Mouse (Mus musculus) MEL (cell line): ENCODE measurements around the gene Rom1.

Experiments used
- BHLHE40 ChIP-seq: IDR thresholded peaks from 2 replicates; pipeline ENCODE4 v1.6.1; 2012; ENCODE audit warnings: low read depth, mild to moderate bottlenecking, inconsistent platforms, low read length, improper control_type of control experiment, borderline replicate concordance
- CTCF ChIP-seq, 3 experiments: IDR thresholded peaks in 2 of 3; conservative IDR thresholded peaks in 1 of 3; 2 replicates each; pipeline ENCODE4 v1.5.1; 2011 to 2012; ENCODE audit warnings: low read length in 3 of 3, low read depth in 2 of 3, mild to moderate bottlenecking in 2 of 3, improper control_type of control experiment in 1 of 3, inconsistent platforms in 1 of 3, mixed read lengths in 1 of 3, moderate library complexity in 1 of 3; ENCODE audit not compliant: control insufficient read depth in 1 of 3, insufficient read depth in 1 of 3, poor library complexity in 1 of 3, severe bottlenecking in 1 of 3
- MAFK ChIP-seq: IDR thresholded peaks from 2 replicates; pipeline ENCODE4 v1.6.1; 2011; ENCODE audit warnings: low read depth, mild to moderate bottlenecking, low read length, improper control_type of control experiment, borderline replicate concordance
- MXI1 ChIP-seq: IDR thresholded peaks from 2 replicates; pipeline ENCODE4 v1.6.1; 2011; ENCODE audit warnings: mild to moderate bottlenecking, low read depth, low read length, improper control_type of control experiment
- NELFE ChIP-seq: IDR thresholded peaks from 2 replicates; pipeline ENCODE4 v1.6.1; 2011; ENCODE audit warnings: low read depth, low read length, improper control_type of control experiment
- NRF1 ChIP-seq: IDR thresholded peaks from 2 replicates; pipeline ENCODE4 v1.6.1; 2014; ENCODE audit warnings: low read depth, mild to moderate bottlenecking, inconsistent platforms, low read length, improper control_type of control experiment, moderate library complexity; ENCODE audit not compliant: poor library complexity, insufficient read depth, severe bottlenecking
- POLR2A ChIP-seq, 2 experiments: IDR thresholded peaks; 2 replicates each; pipeline ENCODE4 v1.6.1; 2011 to 2012; ENCODE audit warnings: low read length in 2 of 2, mild to moderate bottlenecking in 2 of 2, control low read depth in 1 of 2, improper control_type of control experiment in 1 of 2, low read depth in 1 of 2, moderate library complexity in 1 of 2; ENCODE audit not compliant: control insufficient read depth in 1 of 2, insufficient read depth in 1 of 2, poor library complexity in 1 of 2
- POLR2AphosphoS5 ChIP-seq: IDR thresholded peaks from 2 replicates; pipeline ENCODE4 v1.6.1; 2012; ENCODE audit warnings: low read depth, borderline replicate concordance, mild to moderate bottlenecking, inconsistent platforms, low read length, moderate library complexity, mixed read lengths
- SMC3 ChIP-seq: IDR thresholded peaks from 2 replicates; pipeline ENCODE4 v1.6.1; 2011; ENCODE audit warnings: low read depth, low read length, improper control_type of control experiment
- TAL1 ChIP-seq: IDR thresholded peaks from 2 replicates; pipeline ENCODE4 v1.6.1; 2012; ENCODE audit warnings: mild to moderate bottlenecking, inconsistent platforms, low read length, moderate library complexity, mixed read lengths
- TCF12 ChIP-seq: IDR thresholded peaks from 2 replicates; pipeline ENCODE4 v1.6.1; 2014; ENCODE audit warnings: low read depth, mild to moderate bottlenecking, inconsistent platforms, low read length, improper control_type of control experiment, moderate library complexity
- ZMIZ1 ChIP-seq: IDR thresholded peaks from 2 replicates; pipeline ENCODE4 v1.6.1; 2012; ENCODE audit warnings: low read depth, mild to moderate bottlenecking, inconsistent platforms, low read length, improper control_type of control experiment, moderate library complexity

GRCm38 (mm10) chr19:8965771-8966170, 36.6 kb upstream of the Rom1 start:
- TF ChIP-seq SMC3 (no peak), MXI1 (no peak), POLR2A (IDR thresholded peaks at IDR 0.05; ENCODE audit: control insufficient read depth in 1 of 2, insufficient read depth in 1 of 2, low read depth in 1 of 2, low read length in 2 of 2, poor library complexity in 1 of 2) (no peak), TAL1 (no peak), NELFE (no peak), MAFK (no peak), TCF12 (no peak), CTCF (IDR thresholded peaks at IDR 0.05 in 2 of 3, conservative IDR thresholded peaks at IDR 0.05 in 1 of 3; ENCODE audit: control insufficient read depth in 1 of 3, insufficient read depth in 1 of 3, low read depth in 2 of 3, low read length in 3 of 3, poor library complexity in 1 of 3, severe bottlenecking in 1 of 3) (no peak), BHLHE40 (no peak), ZMIZ1 (no peak), POLR2AphosphoS5 (no peak), NRF1 (no peak)
